Mouse (Mus musculus): ENCODE measurements at regions not wholly inside any gene's neighbourhood (a gene's known extent, or its start where the extent isn't known, plus 50 kb on each side); places are given as distances from the start of the nearest gene placed in this dataset.

- no peak overlapping the region for H3K9ac ChIP-seq (ENCODE audit: control insufficient read depth, low read depth, low read length, poor library complexity, severe bottlenecking)
- no peaks in the 10 kb centered on the region for H3K27me3 ChIP-seq (ENCODE audit: control insufficient read depth in 1 of 2, insufficient read depth in 2 of 2, low read length in 2 of 2)
- no peak for DNase-seq (ENCODE audit: low read depth, low spot score)
- no peak overlapping the region for H3K4me3 ChIP-seq (ENCODE audit: control insufficient read depth in 1 of 2, insufficient read depth in 1 of 2, low read depth in 2 of 2, low read length in 2 of 2)
- H3K4me1 ChIP-seq (ENCODE audit: control insufficient read depth in 1 of 2, insufficient read depth in 2 of 2, low read length in 2 of 2) = no peaks in the 10 kb centered on the region
- no peaks in the 10 kb centered on the region for H3K9me3 ChIP-seq (replicated peaks; ENCODE audit: insufficient read depth, low read length)
- no peaks in the 10 kb centered on the region for H3K36me3 ChIP-seq (ENCODE audit: control insufficient read depth in 1 of 2, insufficient read depth in 2 of 2, low read length in 2 of 2)
- H3K27ac ChIP-seq (ENCODE audit: control insufficient read depth, low read depth, low read length) = no peak overlapping the region
- H3K79me2 ChIP-seq (ENCODE audit: control insufficient read depth, insufficient read depth, low read length, poor library complexity) = no peaks in the 10 kb centered on the region
- no peak for TF ChIP-seq NRF1 (IDR thresholded peaks at IDR 0.05; ENCODE audit: insufficient read depth, low read depth, low read length, poor library complexity, severe bottlenecking)
- TF ChIP-seq MAX (IDR thresholded peaks at IDR 0.05; ENCODE audit: low read length) = no peak
- no peak for TF ChIP-seq E2F4 (IDR thresholded peaks at IDR 0.05; ENCODE audit: borderline replicate concordance, low read depth, low read length)
- no peak for TF ChIP-seq ETS1 (IDR thresholded peaks at IDR 0.05; ENCODE audit: low read depth, low read length)
- no peak for TF ChIP-seq POLR2AphosphoS2 (IDR thresholded peaks at IDR 0.05; ENCODE audit: low read length)
- TF ChIP-seq USF2 (IDR thresholded peaks at IDR 0.05; ENCODE audit: borderline replicate concordance in 1 of 2, insufficient read depth in 1 of 2, low read depth in 1 of 2, low read length in 2 of 2) = no peak
- TF ChIP-seq JUND (IDR thresholded peaks at IDR 0.05; ENCODE audit: low read depth, low read length) = no peak
- no peak for TF ChIP-seq CHD2 (IDR thresholded peaks at IDR 0.05; ENCODE audit: low read length)
Measured at GRCm38 (mm10) chr9:69678634-69679033, 82.1 kb downstream of the Foxb1 start.

GRCm38 (mm10) chr9:69673463-69674105 lies 87.2 kb downstream of the Foxb1 start:
- no peaks in the 10 kb centered on the region for H3K9me3 ChIP-seq (replicated peaks; ENCODE audit: insufficient read depth, low read length)
- TF ChIP-seq CHD2 (IDR thresholded peaks at IDR 0.05; ENCODE audit: low read length) = no peak
- no peak for TF ChIP-seq TCF12 (IDR thresholded peaks at IDR 0.05; ENCODE audit: low read depth, low read length)
- TF ChIP-seq RCOR1 (IDR thresholded peaks at IDR 0.05; ENCODE audit: low read depth, low read length) = no peak
- TF ChIP-seq E2F4 (IDR thresholded peaks at IDR 0.05; ENCODE audit: borderline replicate concordance, low read depth, low read length) = no peak
- no peak for TF ChIP-seq MEF2A (IDR thresholded peaks at IDR 0.05; ENCODE audit: extremely low read depth, insufficient replicate concordance, low read depth, low read length, poor library complexity, severe bottlenecking)
- TF ChIP-seq ZMIZ1 (IDR thresholded peaks at IDR 0.05; ENCODE audit: low read depth, low read length) = no peak
- TF ChIP-seq RAD21 (IDR thresholded peaks at IDR 0.05; ENCODE audit: low read depth, low read length) = no peak
- no peak for TF ChIP-seq MYC (IDR thresholded peaks at IDR 0.05; ENCODE audit: low read depth, low read length)
- no peak for TF ChIP-seq USF1 (IDR thresholded peaks at IDR 0.05; ENCODE audit: low read depth, low read length)
- no peak for TF ChIP-seq EP300 (IDR thresholded peaks at IDR 0.05; ENCODE audit: low read depth in 1 of 2, low read length in 2 of 2)
- no peak for TF ChIP-seq GABPA (IDR thresholded peaks at IDR 0.05; ENCODE audit: low read depth, low read length)
- no peak for TF ChIP-seq ETS1 (IDR thresholded peaks at IDR 0.05; ENCODE audit: low read depth, low read length)
- TF ChIP-seq POLR2AphosphoS5 (IDR thresholded peaks at IDR 0.05; ENCODE audit: borderline replicate concordance, low read depth, low read length) = no peak
- TF ChIP-seq MYB (IDR thresholded peaks at IDR 0.05; ENCODE audit: low read depth, low read length) = no peak
- TF ChIP-seq GATA1 (IDR thresholded peaks at IDR 0.05; ENCODE audit: low read depth, low read length) = no peak
- no peaks in the 10 kb centered on the region for H3K36me3 ChIP-seq (ENCODE audit: control insufficient read depth in 1 of 2, insufficient read depth in 2 of 2, low read length in 2 of 2)
- H3K4me1 ChIP-seq (ENCODE audit: control insufficient read depth in 1 of 2, insufficient read depth in 2 of 2, low read length in 2 of 2) = no peaks in the 10 kb centered on the region
- H3K27ac ChIP-seq (ENCODE audit: control insufficient read depth, low read depth, low read length) = no peak overlapping the region
- no peak for DNase-seq (ENCODE audit: low read depth, low spot score)
- no peaks in the 10 kb centered on the region for H3K79me2 ChIP-seq (ENCODE audit: control insufficient read depth, insufficient read depth, low read length, poor library complexity)
- no peak overlapping the region for H3K4me3 ChIP-seq (ENCODE audit: control insufficient read depth in 1 of 2, insufficient read depth in 1 of 2, low read depth in 2 of 2, low read length in 2 of 2)
- no peaks in the 10 kb centered on the region for H3K27me3 ChIP-seq (ENCODE audit: control insufficient read depth in 1 of 2, insufficient read depth in 2 of 2, low read length in 2 of 2)
- H3K9ac ChIP-seq (ENCODE audit: control insufficient read depth, low read depth, low read length, poor library complexity, severe bottlenecking) = no peak overlapping the region

Data from MEL (cell line).